Mouse (Mus musculus): ENCODE measurements around the gene Fcrl5. TPM values are rescaled to one million over a fixed set of nuclear protein-coding genes. Genes with fewer than 3 reads are reported as not detected.
"Not testable (repeated sequence)": the region's sequence is repeated elsewhere in the genome, so short reads cannot be mapped to it uniquely, and the experiment has no call there.

Fcrl5 gene
- polyA plus RNA-seq, 1 experiment from 2014 or later, result not detected

- Histone ChIP-seq H3K4me2 (replicated peaks) (no peak overlapping the region), H3K27ac (no peak overlapping the region), H3K36me3 (no peaks in the 10 kb centered on the region), H3K9ac (no peak overlapping the region), H3K9me3 (replicated peaks) (0 out of 2 replicates have a peak, but pooled peaks cover 4% of the 10 kb centered on the region), H3K4me1 (no peaks in the 10 kb centered on the region), H3K27me3 (no peaks in the 10 kb centered on the region), H3K4me3 (no peak overlapping the region)
- WGBS, result 90% methylated on average over 3 of the region's 3 CpGs
- ATAC-seq (ENCODE audit: low FRiP score), result no peak
These were observed 29.9 kb downstream of the Fcrl5 start for GRCm38 (mm10) chr3:87465454-87465853.

DNA sequence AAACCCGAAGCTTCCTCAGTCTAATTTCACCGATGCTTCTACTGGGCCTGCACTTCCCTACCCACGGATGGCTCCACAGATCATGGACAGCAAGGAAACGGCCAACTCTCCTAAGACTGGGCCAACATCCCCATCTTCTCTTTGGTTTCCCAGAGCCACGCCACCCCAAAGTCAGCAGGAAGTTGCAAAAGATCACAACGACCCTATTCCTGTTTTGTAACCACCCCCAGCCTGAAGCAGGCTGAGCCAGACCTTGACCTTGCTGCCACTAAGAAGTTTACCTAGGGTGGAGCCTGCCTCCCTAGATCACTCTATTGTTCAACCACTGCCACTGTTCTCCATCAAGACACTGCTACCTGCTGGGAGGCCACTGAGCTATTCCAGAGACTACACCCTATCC, 31.4 kb downstream of the Fcrl5 start:
- H3K36me3 ChIP-seq, result no peaks in the 10 kb centered on the region
- no peaks in the 10 kb centered on the region for H3K27me3 ChIP-seq
- no peak overlapping the region for H3K27ac ChIP-seq
- H3K4me3 ChIP-seq, result no peak overlapping the region
- ATAC-seq (ENCODE audit: low FRiP score), result no peak
- no peak overlapping the region for H3K4me2 ChIP-seq (replicated peaks)
- H3K9me3 ChIP-seq (replicated peaks), result 0 out of 2 replicates have a peak, but pooled peaks cover 4% of the 10 kb centered on the region
- WGBS, result 75% methylated on average over 6 of the region's 6 CpGs
- no peaks in the 10 kb centered on the region for H3K4me1 ChIP-seq
- H3K9ac ChIP-seq, result no peak overlapping the region

- no peak for ATAC-seq (ENCODE audit: low FRiP score)
These were observed 31.8 kb downstream of the Fcrl5 start for GRCm38 (mm10) chr3:87467416-87467815.

DNA sequence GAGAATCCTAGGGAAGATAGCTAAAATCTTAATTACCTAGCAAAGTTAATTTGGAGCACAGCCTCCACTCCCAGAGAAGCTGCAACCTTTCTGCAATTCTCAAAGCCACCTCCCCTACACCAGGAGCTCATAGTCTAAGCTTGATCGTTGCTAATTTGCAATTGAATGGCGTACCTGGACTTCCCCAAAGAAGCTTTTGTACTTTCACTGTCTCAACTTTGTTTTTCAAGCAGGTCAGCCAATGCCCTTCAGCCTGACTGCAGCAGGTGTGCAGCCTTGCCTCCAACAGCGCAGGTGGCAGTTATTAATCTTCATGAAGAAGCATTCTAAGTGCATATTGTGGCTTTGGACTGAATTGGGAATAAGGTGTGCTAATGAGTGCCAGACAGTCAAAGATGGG, 42.4 kb downstream of the Fcrl5 start:
- 85% methylated on average over 3 of the region's 3 CpGs for WGBS
- H3K4me2 ChIP-seq (replicated peaks); H3K9me3 ChIP-seq (replicated peaks); H3K4me3 ChIP-seq; ATAC-seq (ENCODE audit: low FRiP score); H3K9ac ChIP-seq; H3K36me3 ChIP-seq; H3K27ac ChIP-seq; H3K27me3 ChIP-seq; H3K4me1 ChIP-seq: not testable (repeated sequence)

More at GRCm38 (mm10) chr3:87467416-87467815, 31.8 kb downstream of the Fcrl5 start:
- Histone ChIP-seq H3K27ac (no peak overlapping the region), H3K27me3 (no peaks in the 10 kb centered on the region), H3K9me3 (replicated peaks) (0 out of 2 replicates have a peak, but pooled peaks cover 4% of the 10 kb centered on the region), H3K9ac (no peak overlapping the region), H3K36me3 (no peaks in the 10 kb centered on the region), H3K4me3 (no peak overlapping the region), H3K4me2 (replicated peaks) (no peak overlapping the region), H3K4me1 (no peaks in the 10 kb centered on the region)
- WGBS, result 80% methylated on average over 9 of the region's 9 CpGs

DNA sequence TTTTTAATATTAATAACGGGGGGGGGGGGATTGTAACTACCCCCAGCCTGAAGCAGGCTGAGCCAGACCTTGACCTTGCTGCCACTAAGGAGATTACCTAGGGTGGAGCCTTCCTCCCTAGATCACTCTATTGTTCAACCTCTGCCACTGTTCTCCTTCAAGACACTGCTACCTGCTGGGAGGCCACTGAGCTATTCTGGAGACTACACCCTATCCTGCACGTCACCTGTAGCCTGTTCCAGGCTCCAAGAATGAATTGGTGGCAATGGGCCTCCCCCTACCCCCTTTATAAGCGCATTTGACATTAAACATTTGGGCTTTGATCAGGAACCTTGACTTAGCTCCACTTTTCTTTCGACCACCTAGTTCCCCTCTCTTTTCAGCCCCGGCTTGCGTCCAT, 43.0 kb downstream of the Fcrl5 start:
- not testable (repeated sequence) for ATAC-seq (ENCODE audit: low FRiP score); H3K9ac ChIP-seq; H3K36me3 ChIP-seq; H3K27me3 ChIP-seq; H3K27ac ChIP-seq; H3K4me2 ChIP-seq (replicated peaks); H3K4me1 ChIP-seq; H3K4me3 ChIP-seq; H3K9me3 ChIP-seq (replicated peaks)
- WGBS, result 88% methylated on average over 6 of the region's 6 CpGs

DNA sequence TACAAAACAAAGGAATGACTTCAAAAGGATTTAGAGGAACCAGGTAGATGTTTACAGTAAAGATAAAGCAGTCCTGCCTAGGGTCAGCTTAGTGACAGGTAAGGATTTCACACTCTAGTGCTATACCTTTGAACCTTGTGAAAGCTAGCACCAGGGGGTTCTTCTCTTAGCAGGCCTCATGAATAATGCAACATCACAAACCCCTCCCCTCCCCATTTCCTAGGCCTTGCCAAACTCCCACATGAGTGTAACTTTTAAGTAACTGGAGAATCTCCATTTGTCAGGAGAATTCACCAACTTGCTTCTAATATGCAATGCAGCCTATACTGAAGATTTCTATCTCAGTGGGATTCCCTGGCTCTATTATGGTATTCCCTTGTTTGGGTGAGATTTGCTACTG, 43.7 kb downstream of the Fcrl5 start:
- not testable (repeated sequence) for H3K27me3 ChIP-seq; H3K9me3 ChIP-seq (replicated peaks); H3K9ac ChIP-seq; H3K4me3 ChIP-seq; H3K27ac ChIP-seq; H3K4me2 ChIP-seq (replicated peaks); ATAC-seq (ENCODE audit: low FRiP score); H3K4me1 ChIP-seq; H3K36me3 ChIP-seq

DNA sequence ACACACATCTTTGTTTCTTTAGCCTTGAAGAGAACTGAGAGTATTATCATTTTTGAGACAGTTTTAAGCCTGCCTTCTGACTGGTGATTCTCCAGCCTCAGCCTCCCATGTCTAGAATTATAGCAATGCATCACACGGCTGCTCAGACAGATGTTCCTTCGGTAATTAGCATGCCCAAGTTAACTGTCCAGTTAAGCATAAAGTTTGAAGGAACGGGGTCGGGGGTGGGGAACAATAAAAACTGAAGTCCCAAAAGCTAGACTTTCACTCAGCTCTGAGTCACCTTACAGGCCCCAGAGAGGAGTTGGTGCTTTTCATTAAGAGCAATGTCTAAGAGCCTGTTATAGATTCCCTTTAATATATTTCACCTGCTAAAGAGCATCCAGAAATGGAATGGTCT, 51.8 kb downstream of the Fcrl5 start:
- no peaks in the 10 kb centered on the region for H3K4me1 ChIP-seq
- no peaks in the 10 kb centered on the region for H3K27me3 ChIP-seq
- no peak overlapping the region for H3K4me3 ChIP-seq
- H3K36me3 ChIP-seq, result no peaks in the 10 kb centered on the region
- H3K4me2 ChIP-seq (replicated peaks), result no peak overlapping the region
- ATAC-seq (ENCODE audit: low FRiP score), result no peak
- no peak overlapping the region for H3K27ac ChIP-seq
- no peaks in the 10 kb centered on the region for H3K9me3 ChIP-seq (replicated peaks)
- H3K9ac ChIP-seq, result no peak overlapping the region
- 88% methylated on average over 4 of the region's 4 CpGs for WGBS

DNA sequence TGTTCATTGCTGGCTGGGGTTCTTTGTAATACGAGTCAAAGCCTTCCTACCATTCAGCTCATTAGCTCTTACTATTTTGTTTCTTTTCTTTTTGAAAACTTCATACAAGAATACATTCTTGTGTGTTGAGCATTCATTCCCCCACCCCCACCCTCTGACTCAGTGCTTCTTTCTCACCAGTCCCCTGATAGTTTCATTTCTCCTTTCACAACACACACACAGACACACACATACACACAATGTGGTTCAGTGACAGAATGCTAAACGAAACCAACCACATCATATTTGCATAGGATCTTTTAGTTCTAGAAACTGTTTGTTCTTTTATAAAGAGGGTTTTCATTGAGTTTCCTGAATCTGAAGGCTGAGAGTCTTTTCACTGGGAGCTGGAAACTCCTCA, 52.3 kb downstream of the Fcrl5 start:
- H3K4me1 ChIP-seq, result no peaks in the 10 kb centered on the region
- no peak overlapping the region for H3K27ac ChIP-seq
- H3K27me3 ChIP-seq, result no peaks in the 10 kb centered on the region
- H3K36me3 ChIP-seq, result no peaks in the 10 kb centered on the region
- WGBS, result 59% methylated on average over 2 of the region's 2 CpGs
- H3K4me3 ChIP-seq, result no peak overlapping the region
- H3K4me2 ChIP-seq (replicated peaks), result no peak overlapping the region
- no peaks in the 10 kb centered on the region for H3K9me3 ChIP-seq (replicated peaks)
- no peak for ATAC-seq (ENCODE audit: low FRiP score)
- H3K9ac ChIP-seq, result no peak overlapping the region

- no peaks in the 10 kb centered on the region for H3K36me3 ChIP-seq
- H3K9me3 ChIP-seq (replicated peaks), result no peaks in the 10 kb centered on the region
- H3K27me3 ChIP-seq, result no peaks in the 10 kb centered on the region
- no peaks in the 10 kb centered on the region for H3K4me1 ChIP-seq
- H3K4me3 ChIP-seq, result no peak overlapping the region
- no peak for ATAC-seq (ENCODE audit: low FRiP score)
- H3K4me2 ChIP-seq (replicated peaks), result no peak overlapping the region
- 80% methylated on average over 9 of the region's 9 CpGs for WGBS
- no peak overlapping the region for H3K9ac ChIP-seq
- H3K27ac ChIP-seq, result no peak overlapping the region
These were observed 62.7 kb downstream of the Fcrl5 start for GRCm38 (mm10) chr3:87498266-87498665.

GRCm38 (mm10) chr3:87499072-87499471, 63.5 kb downstream of the Fcrl5 start:
- Histone ChIP-seq H3K4me3 (no peak overlapping the region), H3K27me3 (no peaks in the 10 kb centered on the region), H3K27ac (no peak overlapping the region), H3K9ac (no peak overlapping the region), H3K36me3 (no peaks in the 10 kb centered on the region), H3K4me1 (no peaks in the 10 kb centered on the region), H3K4me2 (replicated peaks) (no peak overlapping the region), H3K9me3 (replicated peaks) (no peaks in the 10 kb centered on the region)
- WGBS, result 19% methylated on average over 3 of the region's 3 CpGs
- ATAC-seq (ENCODE audit: low FRiP score), result no peak

DNA sequence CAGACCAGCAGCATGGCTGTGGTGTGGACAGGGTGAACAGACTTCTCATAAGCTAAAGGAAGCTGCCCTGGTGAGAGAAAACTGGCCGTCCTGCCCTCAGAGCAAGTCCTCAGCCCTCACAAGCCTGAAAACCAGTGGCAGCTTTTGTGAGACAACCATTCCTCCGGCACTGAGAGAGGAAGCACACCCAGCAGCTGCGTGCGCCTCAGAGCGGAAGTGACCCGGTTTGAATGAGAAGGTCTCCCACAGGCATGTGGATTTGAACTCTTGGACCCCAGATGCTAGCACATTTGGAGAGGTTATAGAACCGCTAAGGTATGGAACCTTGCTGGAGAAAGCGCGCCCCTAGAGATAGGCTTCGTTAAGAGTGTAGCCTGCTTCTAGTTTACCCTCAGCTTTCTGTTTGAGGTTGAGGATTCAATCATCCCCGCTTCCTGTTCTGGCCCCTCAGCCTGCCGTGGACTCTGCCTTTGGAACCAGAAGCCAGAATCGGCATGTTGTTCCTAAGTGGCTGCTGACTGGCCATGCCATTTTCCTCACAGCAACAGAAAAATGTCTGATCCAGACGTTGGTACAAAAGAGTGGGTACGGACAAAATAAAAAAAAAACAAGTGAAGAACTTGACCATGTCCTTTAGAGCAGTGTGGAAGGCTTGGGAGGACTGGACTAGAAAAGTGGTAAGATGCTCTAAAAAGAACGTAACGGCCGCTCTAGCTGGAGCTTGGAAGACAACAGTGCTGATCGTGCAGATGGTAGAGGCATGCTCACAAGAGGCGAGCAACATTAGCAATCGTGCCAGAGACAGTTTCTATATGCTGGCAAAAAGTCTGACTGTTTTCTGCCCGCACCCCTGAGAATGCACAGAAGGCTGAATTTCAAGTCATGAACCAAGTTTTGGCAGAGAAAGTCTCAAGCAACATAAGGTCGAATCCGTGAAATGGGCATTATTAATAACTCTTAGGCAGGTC, 64.8 kb downstream of the Fcrl5 start:
- H3K27me3 ChIP-seq, result no peaks in the 10 kb centered on the region
- 0 out of 2 replicates have a peak overlapping the region, but pooled peaks have one; percentile 18 for H3K9ac ChIP-seq
- no peak overlapping the region for H3K4me2 ChIP-seq (replicated peaks)
- 81% methylated on average over 24 of the region's 24 CpGs for WGBS
- ATAC-seq (ENCODE audit: low FRiP score), result no peak
- no peaks in the 10 kb centered on the region for H3K9me3 ChIP-seq (replicated peaks)
- no peak overlapping the region for H3K27ac ChIP-seq
- H3K4me1 ChIP-seq, result no peaks in the 10 kb centered on the region
- no peaks in the 10 kb centered on the region for H3K36me3 ChIP-seq
- H3K4me3 ChIP-seq, result no peak overlapping the region

- Histone ChIP-seq H3K36me3 (no peaks in the 10 kb centered on the region), H3K27me3 (no peaks in the 10 kb centered on the region), H3K4me2 (replicated peaks) (no peak overlapping the region), H3K27ac (no peak overlapping the region), H3K4me1 (no peaks in the 10 kb centered on the region), H3K9me3 (replicated peaks) (no peaks in the 10 kb centered on the region), H3K4me3 (no peak overlapping the region), H3K9ac (no peak overlapping the region)
- WGBS, result 72% methylated on average over 8 of the region's 8 CpGs
- no peak for ATAC-seq (ENCODE audit: low FRiP score)
These were observed 65.6 kb downstream of the Fcrl5 start for GRCm38 (mm10) chr3:87501151-87501550.

GRCm38 (mm10) chr3:87502771-87503170, 67.2 kb downstream of the Fcrl5 start:
- 92% methylated on average over 6 of the region's 6 CpGs for whole genome bisulfite sequencing
- Histone ChIP-seq H3K9ac (no peak overlapping the region), H3K4me2 (replicated peaks) (no peak overlapping the region), H3K4me3 (no peak overlapping the region), H3K27ac (no peak overlapping the region), H3K27me3 (no peaks in the 10 kb centered on the region), H3K36me3 (no peaks in the 10 kb centered on the region), H3K4me1 (no peaks in the 10 kb centered on the region), H3K9me3 (replicated peaks) (no peaks in the 10 kb centered on the region)
- no peak for ATAC-seq (ENCODE audit: low FRiP score)
